In genomic region chr5:78993258-78993657, GRCm38 (mm10) we compare ENCODE assay signal across 9 mouse cellular contexts.
DNase-seq lines count a peak whose midpoint lies in the region; ATAC-seq and TF ChIP-seq lines count a peak whose summit lies in the region.
"Had no signal": no experiment of that assay in that cellular context is flagged by ENCODE, and none has a peak within 500 bp of the region (broad histone marks: within the 10 kb centered on the region; RNA-seq: fewer than 3 reads in every experiment).

No protein-coding gene starts in this region.

- peak; percentile 9 to 10 for DNase-seq in cerebellum, adult 18-20 months
- peak; percentile 29 to 60 for DNase-seq in cerebellum, postnatal 36 days
- peak; percentile 58 for DNase-seq in layer of hippocampus, adult 11-12 months (ENCODE audit: low spot score)
- DNase-seq in lung, postnatal 0 days (ENCODE audit: low spot score): no peak
- DNase-seq in urinary bladder, adult 18-20 months (ENCODE audit: low spot score in 2 of 2): no peak
- no peak for DNase-seq in adrenal gland, adult 8-10 months
- DNase-seq: thymus, postnatal 36 days had no signal

- H3K36me3 ChIP-seq in midbrain, embryonic 13.5 days: no peaks in the 10 kb centered on the region
- no peaks in the 10 kb centered on the region for H3K36me3 ChIP-seq in lung, postnatal 0 days (ENCODE audit: insufficient read depth, low read length)
- H3K36me3 ChIP-seq: limb, embryonic 12.5 days had no signal

- H3K27me3 ChIP-seq in midbrain, embryonic 13.5 days: no peaks in the 10 kb centered on the region
- no peaks in the 10 kb centered on the region for H3K27me3 ChIP-seq in lung, postnatal 0 days (replicated peaks; ENCODE audit: insufficient read depth, low read length)
- H3K27me3 ChIP-seq: limb, embryonic 12.5 days had no signal

- no peak overlapping the region for H3K9ac ChIP-seq in midbrain, embryonic 13.5 days (replicated peaks)
- H3K9ac ChIP-seq in lung, postnatal 0 days (replicated peaks; ENCODE audit: low read depth): no peak overlapping the region
- H3K9ac ChIP-seq: limb, embryonic 12.5 days had no signal

- no peak overlapping the region for H3K4me3 ChIP-seq in midbrain, embryonic 13.5 days (replicated peaks)
- no peak overlapping the region for H3K4me3 ChIP-seq in lung, postnatal 0 days (ENCODE audit: low read depth, low read length)
- H3K4me3 ChIP-seq: limb, embryonic 12.5 days had no signal

- H3K4me1 ChIP-seq in midbrain, embryonic 13.5 days (replicated peaks): no peaks in the 10 kb centered on the region
- no peaks in the 10 kb centered on the region for H3K4me1 ChIP-seq in lung, postnatal 0 days (ENCODE audit: insufficient read depth, low read depth, low read length)
- H3K4me1 ChIP-seq: limb, embryonic 12.5 days had no signal

- H3K9me3 ChIP-seq in midbrain, embryonic 13.5 days: no peaks in the 10 kb centered on the region
- no peaks in the 10 kb centered on the region for H3K9me3 ChIP-seq in lung, postnatal 0 days (ENCODE audit: low read length)
- H3K9me3 ChIP-seq: limb, embryonic 12.5 days had no signal

- H3K27ac ChIP-seq in midbrain, embryonic 13.5 days: no peak overlapping the region
- no peak overlapping the region for H3K27ac ChIP-seq in lung, postnatal 0 days (ENCODE audit: low read length)
- H3K27ac ChIP-seq: limb, embryonic 12.5 days had no signal

- peak; percentile 71 for ATAC-seq in midbrain, embryonic 13.5 days
- no peak for ATAC-seq in lung, postnatal 0 days

- no peak overlapping the region for H3K4me2 ChIP-seq in midbrain, embryonic 13.5 days (replicated peaks)
- no peak overlapping the region for H3K4me2 ChIP-seq in lung, postnatal 0 days (replicated peaks; ENCODE audit: low read depth, low read length)
- H3K4me2 ChIP-seq: limb, embryonic 12.5 days had no signal

- TF ChIP-seq EP300 in lung, postnatal 0 days (IDR thresholded peaks at IDR 0.05): no peak

- no peak for TF ChIP-seq CTCF in lung, postnatal 0 days (IDR thresholded peaks at IDR 0.05)

- WGBS in midbrain, embryonic 13.5 days: 44% methylated on average over 3 of the region's 3 CpGs
- WGBS in lung, postnatal 0 days: 66% methylated on average over 3 of the region's 3 CpGs

Comparison
In these comparisons a context has a peak if more than half of its experiments do, and no peak if none do; other contexts are left out.
1. DNase-seq: peak in cerebellum, adult 18-20 months (2 of 2), cerebellum, postnatal 36 days (2 of 2) and layer of hippocampus, adult 11-12 months (single experiment); none in lung, postnatal 0 days (single experiment), urinary bladder, adult 18-20 months (0 of 2) and adrenal gland, adult 8-10 months (single experiment).